Mouse (Mus musculus) kidney, embryonic 15.5 days (tissue): ENCODE data around the gene Tceal7. TPM values are rescaled to one million over a fixed set of nuclear protein-coding genes. Genes with fewer than 3 reads are reported as not detected.

ENCODE experiments used
- ATAC-seq: fragments of 200-750 bp; cut with Nextera tagmentation; replicated peaks from 2 replicates; pipeline ENCODE4 v1.8.0; 2017; ENCODE audit warnings: moderate TSS enrichment; ENCODE audit not compliant: low FRiP score
- H3K27ac ChIP-seq: fragments of 300-500 bp; sonication (generic); 2 replicates; pipeline ENCODE4 v1.5.1; 2015; ENCODE audit warnings: mild to moderate bottlenecking, inconsistent platforms
- H3K27me3 ChIP-seq: fragments of 300-500 bp; sonication (generic); 2 replicates; pipeline ENCODE4 v1.6.1; 2015; ENCODE audit warnings: inconsistent platforms
- H3K36me3 ChIP-seq: fragments of 300-500 bp; sonication (generic); 2 replicates; pipeline ENCODE4 v1.6.1; 2015; ENCODE audit warnings: inconsistent platforms
- H3K4me1 ChIP-seq: fragments of 300-500 bp; sonication (generic); 2 replicates; pipeline ENCODE4 v1.6.1; 2015; ENCODE audit warnings: inconsistent platforms
- H3K4me2 ChIP-seq: fragments of 300-500 bp; sonication (generic); 2 replicates; pipeline ENCODE4 v1.6.1; 2015; ENCODE audit warnings: moderate library complexity, mild to moderate bottlenecking, inconsistent platforms
- H3K4me3 ChIP-seq: fragments of 300-500 bp; sonication (generic); replicated peaks from 2 replicates; pipeline ENCODE4 v1.5.1; 2015; ENCODE audit warnings: mild to moderate bottlenecking, inconsistent platforms
- H3K9ac ChIP-seq: fragments of 300-500 bp; sonication (generic); 2 replicates; pipeline ENCODE4 v1.6.1; 2015; ENCODE audit warnings: mild to moderate bottlenecking, inconsistent platforms
- H3K9me3 ChIP-seq: fragments of 300-500 bp; sonication (generic); replicated peaks from 2 replicates; pipeline ENCODE4 v1.6.1; 2016; ENCODE audit warnings: inconsistent platforms
- WGBS: fragments of 180-500 bp; shearing (Covaris S2); methylation state at CpG from one replicate; pipeline ENCODE4 v1.1.7; 2015; ENCODE audit warnings: mixed read lengths; 5-methylcytosine and 5-hydroxymethylcytosine counted together
- polyA plus RNA-seq: library from polyadenylated mRNA; unstranded; fragments of >200 nt; fragmentation: Nextera tagmentation; extraction: Ambion mirVana; gene quantifications from 2 replicates; pipeline ENCODE4 v1.2.1, GENCODE M21; 2015

Gene Tceal7
- polyA plus RNA-seq, 1 experiment from 2014 or later, result 10.7 TPM

DNA sequence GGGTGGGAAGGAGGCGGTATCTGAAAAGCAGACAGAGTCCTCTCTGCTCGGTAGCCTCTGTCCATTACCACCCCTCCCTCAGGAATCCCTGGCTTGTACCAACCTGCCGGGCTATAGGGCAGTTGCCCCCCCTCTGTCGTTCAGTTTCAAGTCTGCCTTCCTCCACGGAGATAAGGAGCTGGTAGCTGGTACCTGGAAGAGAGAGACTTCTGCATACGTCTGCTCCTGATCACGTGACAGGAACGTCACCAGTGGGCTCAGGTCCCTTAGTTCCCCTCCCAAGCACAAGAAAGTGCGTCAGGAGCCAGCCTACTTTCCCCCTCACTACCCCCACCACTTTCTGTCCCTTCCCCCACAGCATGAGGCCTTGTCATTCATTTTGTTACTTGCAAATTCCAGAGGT is 10.9 kb upstream of the Tceal7 start, which contains the start of gene Tceal5:
Gene Tceal5 (minus strand): TSS at position 213 of the 403 bp plus-strand sequence.
- Histone ChIP-seq H3K4me1 (no peaks in the 10 kb centered on the region; the same call in 1 of the 2 replicates), H3K36me3 (no peaks in the 10 kb centered on the region), H3K9ac (no peak within 1 kb of the TSS), H3K4me2 (peak within 1 kb of the TSS; percentile 57), H3K9me3 (no peaks in the 10 kb centered on the region), H3K27me3 (peaks cover 38% of the 10 kb centered on the region), H3K4me3 (peak within 1 kb of the TSS; percentile 42), H3K27ac (no peak within 1 kb of the TSS)
- 25% methylated on average over 9 of the region's 9 CpGs for WGBS
- peak; percentile 58; the same call in 1 of the 2 replicates for ATAC-seq

- peaks cover 32% of the 10 kb centered on the region for H3K27me3 ChIP-seq
- H3K9me3 ChIP-seq, result no peaks in the 10 kb centered on the region
- no peak overlapping the region for H3K9ac ChIP-seq
- ATAC-seq, result no peak
- no peaks in the 10 kb centered on the region for H3K36me3 ChIP-seq
- WGBS, result 86% methylated on average over 6 of the region's 6 CpGs
- H3K4me1 ChIP-seq, result no peaks in the 10 kb centered on the region; the same call in 1 of the 2 replicates
- no peak overlapping the region for H3K27ac ChIP-seq
- H3K4me2 ChIP-seq, result no peak overlapping the region
- H3K4me3 ChIP-seq, result no peak overlapping the region
Measured at GRCm38 (mm10) chrX:136204406-136204805, 10.2 kb upstream of the Tceal7 start.

GRCm38 (mm10) chrX:136213396-136213795 is 1.2 kb upstream of the Tceal7 start:
- Histone ChIP-seq H3K27ac (no peak overlapping the region), H3K36me3 (no peaks in the 10 kb centered on the region), H3K27me3 (peaks cover 17% of the 10 kb centered on the region), H3K9me3 (no peaks in the 10 kb centered on the region), H3K4me3 (no peak overlapping the region), H3K4me2 (no peak overlapping the region), H3K9ac (no peak overlapping the region), H3K4me1 (no peaks in the 10 kb centered on the region)
- WGBS, result 72% methylated on average over 2 of the region's 2 CpGs
- ATAC-seq, result no peak

- 54% methylated on average over 1 of the region's 1 CpGs for WGBS
- Histone ChIP-seq H3K27me3 (peaks cover 30% of the 10 kb centered on the region), H3K27ac (no peak overlapping the region), H3K9me3 (no peaks in the 10 kb centered on the region), H3K4me2 (no peak overlapping the region), H3K4me1 (no peaks in the 10 kb centered on the region), H3K4me3 (no peak overlapping the region), H3K36me3 (no peaks in the 10 kb centered on the region), H3K9ac (no peak overlapping the region)
- no peak for ATAC-seq
Measured at GRCm38 (mm10) chrX:136216303-136216702, 1.7 kb downstream of the Tceal7 start.

GRCm38 (mm10) chrX:136223714-136224113 is 9.1 kb downstream of the Tceal7 start:
- ATAC-seq, result no peak
- no peak overlapping the region for H3K27ac ChIP-seq
- H3K9ac ChIP-seq, result no peak overlapping the region
- no peaks in the 10 kb centered on the region for H3K36me3 ChIP-seq
- H3K4me1 ChIP-seq, result no peaks in the 10 kb centered on the region
- H3K27me3 ChIP-seq, result peaks cover 44% of the 10 kb centered on the region
- no peaks in the 10 kb centered on the region for H3K9me3 ChIP-seq
- 74% methylated on average over 6 of the region's 6 CpGs for WGBS
- H3K4me2 ChIP-seq, result no peak overlapping the region
- H3K4me3 ChIP-seq, result no peak overlapping the region

DNA sequence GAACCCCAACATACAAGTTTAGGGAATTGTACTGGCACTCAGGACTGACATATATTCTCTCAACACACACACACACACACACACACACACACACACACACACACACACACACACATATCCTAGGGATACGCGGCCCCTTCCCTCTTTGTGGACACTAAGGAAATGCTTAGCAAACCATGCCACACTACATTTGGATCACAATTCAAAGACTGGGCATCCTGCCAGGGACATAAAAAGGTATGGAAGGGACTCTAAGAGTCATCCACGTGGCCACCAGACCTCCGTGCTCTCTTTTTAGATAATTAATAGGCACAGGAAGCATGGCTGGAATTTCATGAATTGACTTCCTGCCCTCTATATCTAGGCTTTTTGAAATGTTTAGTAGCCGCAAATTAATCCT is 13.2 kb downstream of the Tceal7 start:
- H3K9ac ChIP-seq, result no peak overlapping the region
- H3K4me3 ChIP-seq, result no peak overlapping the region
- H3K9me3 ChIP-seq, result no peaks in the 10 kb centered on the region
- WGBS, result 68% methylated on average over 5 of the region's 5 CpGs
- ATAC-seq, result no peak
- H3K36me3 ChIP-seq, result no peaks in the 10 kb centered on the region
- H3K27me3 ChIP-seq, result peaks cover 39% of the 10 kb centered on the region
- no peaks in the 10 kb centered on the region for H3K4me1 ChIP-seq
- H3K4me2 ChIP-seq, result no peak overlapping the region
- no peak overlapping the region for H3K27ac ChIP-seq

GRCm38 (mm10) chrX:136238118-136238517 is 23.5 kb downstream of the Tceal7 start:
- Histone ChIP-seq H3K4me3 (no peak overlapping the region), H3K9ac (no peak overlapping the region)
- WGBS, result 46% methylated on average over 3 of the region's 3 CpGs

GRCm38 (mm10) chrX:136243181-136243580 is 28.6 kb downstream of the Tceal7 start:
- H3K4me2 ChIP-seq, result no peak overlapping the region
- 81% methylated on average over 2 of the region's 2 CpGs for WGBS

More at GRCm38 (mm10) chrX:136238118-136238517, 23.5 kb downstream of the Tceal7 start:
- peaks cover 11% of the 10 kb centered on the region for H3K27me3 ChIP-seq
- no peak overlapping the region for H3K27ac ChIP-seq
- no peak for ATAC-seq
- no peaks in the 10 kb centered on the region for H3K9me3 ChIP-seq
- H3K4me2 ChIP-seq, result no peak overlapping the region
- H3K36me3 ChIP-seq, result no peaks in the 10 kb centered on the region
- no peaks in the 10 kb centered on the region for H3K4me1 ChIP-seq

GRCm38 (mm10) chrX:136244574-136245229 is 30.1 kb downstream of the Tceal7 start, which contains the start of gene Tceal9:
TSS of gene Tceal9 (plus strand) at chrX:136245079.
- Histone ChIP-seq H3K36me3 (peaks cover 11% of the 10 kb centered on the region; the same call in 1 of the 2 replicates), H3K27ac (peak within 1 kb of the TSS; percentile 88), H3K9ac (peak within 1 kb of the TSS; percentile 56), H3K9me3 (no peaks in the 10 kb centered on the region), H3K27me3 (peaks cover 5% of the 10 kb centered on the region; the same call in 1 of the 2 replicates), H3K4me2 (peak within 1 kb of the TSS; percentile 51), H3K4me1 (no peaks in the 10 kb centered on the region), H3K4me3 (peak within 1 kb of the TSS; percentile 61)
- ATAC-seq, result peak; percentile 95
- 29% methylated on average over 20 of the region's 20 CpGs for WGBS

More at GRCm38 (mm10) chrX:136243181-136243580, 28.6 kb downstream of the Tceal7 start:
- Histone ChIP-seq H3K9ac (no peak overlapping the region), H3K27me3 (peaks cover 5% of the 10 kb centered on the region; the same call in 1 of the 2 replicates), H3K27ac (no peak overlapping the region), H3K9me3 (no peaks in the 10 kb centered on the region), H3K36me3 (peaks cover 11% of the 10 kb centered on the region; the same call in 1 of the 2 replicates), H3K4me1 (no peaks in the 10 kb centered on the region), H3K4me3 (no peak overlapping the region)
- ATAC-seq, result no peak

DNA sequence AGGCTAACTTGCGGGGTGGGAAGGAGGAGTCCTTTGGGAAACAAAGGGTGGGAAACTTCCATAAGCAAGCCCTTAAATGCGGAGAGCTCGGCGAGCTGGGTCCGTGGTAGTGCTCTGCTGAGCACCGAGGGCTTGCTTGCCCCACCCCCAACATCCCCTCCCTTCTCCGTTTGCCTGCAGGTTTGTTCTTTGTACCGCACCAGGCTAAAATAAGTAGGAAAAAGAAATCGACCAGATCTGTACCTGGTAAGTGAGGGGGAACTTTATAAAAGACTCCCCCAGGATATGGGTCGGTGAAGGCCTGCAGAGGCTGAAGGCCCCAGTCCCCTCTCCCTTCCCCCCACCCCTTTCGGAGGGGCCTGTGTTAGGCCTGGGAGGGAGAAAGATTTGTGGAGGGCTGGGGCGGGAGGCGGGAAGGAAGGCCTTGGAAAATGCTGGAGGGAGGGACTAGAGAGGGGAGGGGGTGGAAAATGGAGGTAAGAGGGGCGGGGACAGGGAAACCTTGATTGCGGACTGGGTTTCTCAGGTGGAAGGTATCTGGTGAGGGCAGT is 31.0 kb downstream of the Tceal7 start:
- no peaks in the 10 kb centered on the region for H3K4me1 ChIP-seq
- H3K4me3 ChIP-seq, result peak overlapping the region; percentile 61
- peak overlapping the region; percentile 56 for H3K9ac ChIP-seq
- peak; percentile 84 for ATAC-seq
- 25% methylated on average over 13 of the region's 15 CpGs for WGBS
- peaks cover 11% of the 10 kb centered on the region; the same call in 1 of the 2 replicates for H3K36me3 ChIP-seq
- peak overlapping the region; percentile 51 for H3K4me2 ChIP-seq
- H3K9me3 ChIP-seq, result no peaks in the 10 kb centered on the region
- peak overlapping the region; percentile 88 for H3K27ac ChIP-seq
- 0 out of 2 replicates have a peak, but pooled peaks cover 5% of the 10 kb centered on the region for H3K27me3 ChIP-seq

GRCm38 (mm10) chrX:136248811-136249210 is 34.2 kb downstream of the Tceal7 start:
- Histone ChIP-seq H3K27ac (no peak overlapping the region), H3K9ac (no peak overlapping the region), H3K27me3 (0 out of 2 replicates have a peak, but pooled peaks cover 9% of the 10 kb centered on the region), H3K36me3 (peaks cover 11% of the 10 kb centered on the region; the same call in 1 of the 2 replicates), H3K4me3 (no peak overlapping the region), H3K4me1 (no peaks in the 10 kb centered on the region), H3K4me2 (no peak overlapping the region), H3K9me3 (no peaks in the 10 kb centered on the region)
- WGBS, result 59% methylated on average over 6 of the region's 6 CpGs
- ATAC-seq, result no peak

GRCm38 (mm10) chrX:136249671-136250070 is 35.1 kb downstream of the Tceal7 start:
- Histone ChIP-seq H3K27ac (no peak overlapping the region), H3K9me3 (no peaks in the 10 kb centered on the region), H3K9ac (no peak overlapping the region), H3K4me1 (no peaks in the 10 kb centered on the region), H3K4me3 (no peak overlapping the region), H3K4me2 (no peak overlapping the region), H3K27me3 (0 out of 2 replicates have a peak, but pooled peaks cover 9% of the 10 kb centered on the region), H3K36me3 (peaks cover 11% of the 10 kb centered on the region; the same call in 1 of the 2 replicates)
- ATAC-seq, result no peak
- WGBS, result 61% methylated on average over 7 of the region's 7 CpGs
